Mouse (Mus musculus) heart, adult 18-20 months (tissue): ENCODE measurements around the gene Rexo5. TPM values are rescaled to one million over a fixed set of nuclear protein-coding genes. Genes with fewer than 3 reads are reported as not detected.
A peak's percentile ranks its signal among the peaks of the same experiment; 100 is the strongest.

Source experiments
- DNase-seq, 2 experiments: peaks; one replicate each; pipeline ENCODE4 v3.0.0; 2021 to 2022; ENCODE audit warnings: mixed read lengths in 1 of 2
- long read RNA-seq, 2 experiments: library from polyadenylated mRNA; stranded (forward); transcript quantifications; one replicate each; pipeline ENCODE4 v2.0.0; 2021
- total RNA-seq, 2 experiments: library from RNA; stranded (reverse); gene quantifications; 2 replicates each; pipeline ENCODE4 v1.2.3; 2021

The Rexo5 gene
- 1 to 10 TPM; 1.1 to 2.1 TPM for total RNA-seq
- long read RNA-seq, experiment 1, partial matches to known transcripts, result 1 of 1 reads
- long read RNA-seq, experiment 1, other reads (novel, unspliced or antisense), result 0 of 1 reads
- long read RNA-seq, experiment 2, result 0 reads

- peak; percentile 88 to 89 for DNase-seq
Measured at GRCm38 (mm10) chr7:119793586-119794250, at the start of gene Rexo5, which contains the start of gene Eri2. Rexo5 (plus strand) TSS chr7:119794006. Eri2 (minus strand) TSS chr7:119794058.

GRCm38 (mm10) chr7:119744321-119744720 is 49.5 kb upstream of the Rexo5 start:
- no peak for DNase-seq

GRCm38 (mm10) chr7:119745869-119746268 is 47.9 kb upstream of the Rexo5 start:
- no peak for DNase-seq

DNA sequence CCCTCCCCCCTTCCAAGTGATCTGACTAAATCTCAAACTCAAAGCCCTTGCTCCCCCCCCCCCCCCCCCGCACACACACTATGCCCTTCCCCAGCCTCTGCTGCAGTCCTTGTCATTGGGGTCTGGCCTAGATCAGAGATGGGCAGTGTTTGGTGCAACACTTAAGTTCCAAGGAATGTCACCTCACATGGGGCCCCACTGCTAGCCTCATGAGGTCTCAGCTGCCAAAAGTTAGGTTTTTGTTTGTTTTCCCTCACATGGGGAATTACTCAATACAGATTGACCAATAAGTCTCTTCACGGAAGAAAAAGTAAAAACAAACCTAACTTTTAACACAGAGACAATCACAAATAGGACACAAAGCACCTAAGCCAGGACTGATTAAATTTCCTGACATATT is 45.0 kb upstream of the Rexo5 start:
- DNase-seq, result no peak

GRCm38 (mm10) chr7:119749942-119750341 is 43.9 kb upstream of the Rexo5 start:
- no peak for DNase-seq

DNA sequence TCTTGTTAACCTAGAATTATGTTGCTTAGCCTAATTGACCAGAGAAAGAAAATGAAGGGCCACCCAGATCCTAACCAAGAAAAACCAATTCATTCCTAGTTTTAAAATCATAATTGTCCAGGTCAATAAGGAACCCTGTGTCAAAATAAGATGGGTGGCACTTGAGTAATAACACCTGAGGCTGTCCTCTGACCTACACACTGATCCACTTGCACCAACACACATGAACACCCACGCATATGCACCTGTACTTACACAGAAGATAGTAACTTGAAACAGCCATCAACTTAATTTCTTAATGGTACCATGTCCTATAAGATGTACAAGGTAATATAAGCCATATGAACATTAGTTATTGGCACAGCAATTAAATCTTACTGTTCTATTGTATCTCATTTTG is 40.1 kb upstream of the Rexo5 start:
- DNase-seq, result no peak

- DNase-seq, result no peak
Measured at GRCm38 (mm10) chr7:119760527-119760951, 33.3 kb upstream of the Rexo5 start, which contains the start of gene Acsm3. Acsm3 (plus strand) TSS chr7:119760923.

DNA sequence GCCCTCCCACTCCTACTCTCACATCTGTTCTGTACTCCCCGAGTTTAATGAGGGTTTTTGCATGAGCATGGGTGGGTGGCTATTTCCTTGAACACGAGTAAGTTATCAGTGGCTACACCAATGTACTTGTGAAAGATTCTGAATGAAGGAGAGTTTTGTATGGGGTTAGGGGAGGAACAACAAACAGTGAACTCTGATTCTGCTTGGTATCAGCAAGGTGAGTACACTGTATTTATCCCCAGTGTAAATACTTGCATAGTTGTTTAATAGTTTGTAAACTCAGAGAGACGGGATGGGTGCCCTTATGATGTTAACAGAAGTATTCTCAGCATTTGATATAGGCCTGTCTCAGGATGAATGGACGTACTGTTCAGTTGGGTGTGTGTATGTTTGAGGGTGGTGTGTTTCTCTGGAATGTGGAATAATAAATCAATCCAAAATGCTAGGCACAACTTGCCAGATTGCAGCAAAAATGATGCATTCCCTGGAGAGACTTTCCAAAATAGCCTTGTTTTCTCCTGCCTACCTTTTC is 31.6 kb upstream of the Rexo5 start:
- DNase-seq, result no peak

DNA sequence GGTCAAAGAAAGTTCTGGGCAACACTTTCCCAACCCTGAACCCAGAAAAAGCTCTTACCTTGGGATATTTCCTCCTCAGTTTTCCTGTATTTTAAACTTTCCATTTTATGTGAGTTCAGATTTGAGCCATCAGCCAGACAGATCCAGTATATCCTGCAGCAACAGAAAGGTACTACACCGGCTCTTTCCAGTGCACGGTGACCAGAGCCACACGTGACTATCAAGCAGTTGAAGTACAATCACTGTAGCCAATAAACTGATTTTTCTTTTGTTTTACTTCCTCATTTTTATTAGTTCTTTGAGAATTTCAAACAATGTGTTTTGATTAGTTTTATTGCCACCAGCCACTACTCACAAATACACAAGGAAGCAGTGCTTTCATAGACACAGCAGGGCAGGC is 29.4 kb upstream of the Rexo5 start:
- DNase-seq, result no peak

- no peak for DNase-seq
Measured at GRCm38 (mm10) chr7:119766996-119767395, 26.8 kb upstream of the Rexo5 start.

- no peak for DNase-seq
Measured at GRCm38 (mm10) chr7:119769895-119770294, 23.9 kb upstream of the Rexo5 start.

DNA sequence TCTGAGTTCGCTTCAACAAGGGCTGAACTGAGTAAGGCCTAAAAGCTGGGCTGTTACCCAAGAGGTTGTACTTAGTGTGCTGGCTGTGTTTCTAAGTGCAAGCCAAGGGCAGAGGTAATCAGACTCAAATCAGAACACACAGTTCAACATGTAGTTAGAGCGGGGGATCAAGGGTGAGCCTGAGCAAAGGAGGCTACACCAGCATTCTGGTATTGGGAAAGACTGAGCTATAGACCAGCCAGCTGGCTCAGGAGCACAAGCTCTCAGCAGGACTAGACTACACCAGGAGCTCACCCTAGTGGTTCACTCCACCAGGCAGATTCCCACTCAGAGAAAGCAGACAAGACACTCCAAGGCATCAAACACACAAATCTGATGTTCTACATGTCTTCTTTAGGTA is 10.4 kb upstream of the Rexo5 start:
- peak in 1 of 2 experiments; percentile 62 for DNase-seq

- no peak for DNase-seq
Measured at GRCm38 (mm10) chr7:119784908-119785307, 8.9 kb upstream of the Rexo5 start.

GRCm38 (mm10) chr7:119789024-119789423 is 4.8 kb upstream of the Rexo5 start:
- no peak for DNase-seq

GRCm38 (mm10) chr7:119794251-119794638 is 439 bp downstream of the Rexo5 start:
- no peak for DNase-seq

- no peak for DNase-seq
Measured at GRCm38 (mm10) chr7:119795311-119795710, 1.5 kb downstream of the Rexo5 start.

GRCm38 (mm10) chr7:119800488-119800887 is 6.7 kb downstream of the Rexo5 start:
- DNase-seq, result no peak

- DNase-seq, result no peak
Measured at GRCm38 (mm10) chr7:119800991-119801390, 7.2 kb downstream of the Rexo5 start.

- DNase-seq, result no peak
Measured at GRCm38 (mm10) chr7:119807396-119807795, 13.6 kb downstream of the Rexo5 start.

- no peak for DNase-seq
Measured at GRCm38 (mm10) chr7:119808723-119809122, 14.9 kb downstream of the Rexo5 start.

DNA sequence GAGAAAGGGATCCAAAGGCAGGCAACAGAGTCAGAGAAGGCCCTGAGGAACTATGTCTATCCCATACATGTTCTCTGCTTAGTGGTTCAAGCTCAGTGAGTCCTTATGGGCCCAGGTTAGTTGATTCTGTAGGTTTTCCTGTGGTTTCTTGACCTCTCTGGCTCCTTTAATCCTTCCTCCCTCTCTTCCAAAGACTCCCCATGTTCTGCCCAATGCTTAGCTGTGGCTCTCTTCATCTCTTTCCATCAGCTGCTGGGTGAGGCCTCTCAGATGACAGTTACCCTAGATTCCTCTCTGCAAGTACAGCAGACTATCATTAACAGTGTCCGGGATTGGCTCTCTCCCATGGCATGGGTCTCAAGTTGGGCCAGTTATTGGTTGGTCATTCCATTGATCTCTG is 41.6 kb downstream of the Rexo5 start:
- DNase-seq, result no peak

- DNase-seq, result no peak
Measured at GRCm38 (mm10) chr7:119835996-119836777, 42.4 kb downstream of the Rexo5 start.

DNA sequence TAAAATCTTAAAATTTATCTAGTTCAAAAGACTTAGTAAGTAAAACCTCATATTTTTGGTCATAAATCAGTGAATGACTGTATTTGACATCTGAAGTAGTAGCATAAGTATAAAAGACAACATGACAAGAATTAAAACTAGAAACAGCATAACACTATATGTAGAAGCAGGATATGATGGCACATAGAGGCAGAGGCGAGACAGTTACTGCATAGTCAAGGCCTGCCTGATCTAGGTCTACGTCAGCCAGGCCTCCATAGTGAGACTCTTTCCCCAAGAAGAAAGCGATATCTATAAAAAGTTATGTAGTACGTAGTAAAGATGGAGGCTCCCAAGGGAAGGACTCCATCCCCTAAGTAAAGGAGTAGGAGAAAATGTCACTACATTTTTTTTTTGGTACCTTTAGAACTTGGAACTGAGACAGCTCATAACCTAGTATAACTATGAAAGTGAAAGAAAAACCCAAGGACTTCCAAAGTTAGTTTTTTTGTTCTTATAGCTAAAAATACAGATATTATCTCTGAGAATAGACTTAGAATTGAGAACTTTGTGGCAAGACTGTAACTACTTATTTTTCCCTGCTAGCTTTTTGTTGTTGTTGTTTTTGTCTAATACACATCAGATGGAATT is 48.1 kb downstream of the Rexo5 start:
- no peak for DNase-seq
